Mouse (Mus musculus) spleen, adult 12 weeks (tissue): ENCODE results near the gene Idi1.
"Not testable (repeated sequence)": the region's sequence is repeated elsewhere in the genome, so short reads cannot be mapped to it uniquely, and the experiment has no call there.

ENCODE experiments used
- DNase-seq: peaks from one replicate; pipeline ENCODE4 v3.0.0; 2022; ENCODE audit warnings: low spot score

Idi1 gene

DNA sequence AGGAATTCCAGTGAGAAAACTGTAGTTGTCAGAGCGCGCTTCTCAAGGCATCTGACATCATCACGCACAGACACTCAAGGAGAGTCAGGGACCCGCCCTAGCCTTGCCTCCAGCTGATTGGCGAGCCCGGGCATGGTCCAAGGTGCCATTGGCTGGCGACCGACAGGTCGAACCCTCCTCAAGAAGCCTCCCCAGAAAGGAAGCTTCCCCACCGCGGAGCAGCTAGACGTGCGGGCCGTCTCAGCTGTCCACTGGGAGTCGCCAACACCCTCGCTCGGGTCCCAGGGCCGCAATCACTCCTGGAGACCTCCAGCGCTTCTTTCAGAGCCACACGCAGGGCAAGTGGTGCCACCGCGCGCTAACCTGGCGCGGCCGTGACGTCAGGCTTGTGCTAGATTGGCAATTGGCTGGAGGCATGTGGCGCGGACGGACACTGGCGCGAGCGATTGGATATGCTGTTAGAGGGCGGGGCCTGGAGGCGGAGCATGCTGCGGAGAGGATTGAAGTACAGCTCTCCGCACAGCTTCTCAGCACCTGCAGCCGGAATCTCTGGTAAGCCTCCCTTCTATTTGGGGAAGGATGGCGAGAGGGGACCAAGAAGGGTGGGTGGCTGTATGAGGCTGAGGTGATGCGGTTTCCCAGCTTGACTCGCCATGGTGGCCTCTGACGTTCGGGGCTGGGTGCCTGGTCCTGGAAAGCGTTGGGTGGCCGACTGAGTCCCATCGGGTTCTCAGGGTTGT, at the start of gene Idi1:
Gene Idi1 (plus strand): TSS at position 57 of the 740 bp plus-strand sequence.
- peak; percentile 98 for DNase-seq

DNA sequence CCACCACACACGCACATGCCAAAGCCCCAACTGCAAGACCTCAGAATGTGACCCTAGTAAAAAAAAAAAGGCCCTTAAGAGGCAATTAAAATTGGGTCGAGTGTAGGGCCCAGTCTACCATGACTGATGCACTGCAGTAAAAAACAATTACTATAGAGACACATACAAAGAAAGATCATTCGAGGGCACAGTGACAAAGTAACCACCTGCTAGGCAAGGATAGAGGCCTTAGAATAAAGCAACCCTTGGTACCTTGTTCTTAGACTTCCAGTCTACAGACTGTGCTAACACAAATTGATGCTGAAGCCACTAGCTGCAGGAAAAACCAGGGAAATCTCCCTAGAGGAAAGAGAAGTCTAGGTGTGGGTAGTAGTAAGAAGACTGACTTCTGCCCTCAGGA, 46.9 kb upstream of the Idi1 start:
- DNase-seq: no peak

- no peak for DNase-seq
Measured at GRCm38 (mm10) chr13:8839111-8839510, 46.2 kb upstream of the Idi1 start.

DNA sequence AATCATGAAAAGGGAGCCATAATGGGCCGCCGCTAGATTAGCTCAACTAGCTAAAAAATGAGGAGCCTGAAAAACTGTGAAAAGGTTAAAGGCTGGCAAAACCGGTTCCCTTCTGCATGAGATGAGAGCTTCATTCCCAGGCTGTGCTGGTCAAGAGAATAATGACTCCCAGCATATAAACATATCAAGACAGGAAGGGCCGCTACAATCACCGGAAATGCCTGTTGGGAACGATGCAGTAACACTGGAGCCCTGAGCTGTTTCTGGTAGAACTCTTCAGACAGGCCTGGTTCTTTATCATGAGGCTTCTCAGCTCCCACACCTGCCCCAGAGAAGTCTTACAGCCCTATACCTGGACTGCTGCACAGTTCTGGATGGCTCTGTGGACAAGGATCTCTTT, 45.4 kb upstream of the Idi1 start:
- no peak for DNase-seq

DNA sequence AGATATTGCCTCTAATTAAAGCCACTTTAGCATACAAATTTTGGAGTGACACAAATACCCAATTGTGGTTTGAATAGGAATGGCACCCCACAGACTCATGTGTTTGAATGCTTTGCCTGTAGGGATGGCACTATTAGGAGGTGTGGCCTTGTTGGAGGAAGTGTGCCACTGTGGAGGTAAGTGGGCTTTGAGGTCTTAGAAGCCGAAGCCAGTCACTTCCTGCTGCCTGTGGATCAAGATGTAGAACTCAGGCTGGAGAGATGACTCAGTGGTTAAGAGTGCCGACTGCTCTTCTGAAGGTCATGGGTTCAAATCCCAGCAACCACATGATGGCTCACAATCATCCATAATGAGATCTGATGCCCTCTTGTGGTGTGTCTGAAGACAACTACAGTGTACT, 44.4 kb upstream of the Idi1 start:
- DNase-seq: no peak

DNA sequence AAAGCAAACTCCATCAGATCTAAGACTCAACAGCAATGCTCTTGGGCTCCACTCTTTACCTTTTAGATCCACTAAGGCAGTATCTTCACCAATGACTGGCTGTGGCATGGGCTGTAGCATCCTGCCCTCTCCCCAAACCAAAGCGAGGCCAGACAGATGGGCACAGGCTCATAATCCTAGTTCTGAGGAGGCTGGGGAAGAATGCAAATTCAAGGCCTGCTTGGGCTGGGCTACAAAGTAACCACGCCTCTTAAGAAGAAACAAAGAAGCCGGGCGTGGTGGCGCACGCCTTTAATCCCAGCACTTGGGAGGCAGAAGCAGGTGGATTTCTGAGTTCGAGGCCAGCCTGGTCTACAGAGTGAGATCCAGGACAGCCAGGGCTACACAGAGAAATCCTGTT, 43.5 kb upstream of the Idi1 start:
- not testable (repeated sequence) for DNase-seq

DNA sequence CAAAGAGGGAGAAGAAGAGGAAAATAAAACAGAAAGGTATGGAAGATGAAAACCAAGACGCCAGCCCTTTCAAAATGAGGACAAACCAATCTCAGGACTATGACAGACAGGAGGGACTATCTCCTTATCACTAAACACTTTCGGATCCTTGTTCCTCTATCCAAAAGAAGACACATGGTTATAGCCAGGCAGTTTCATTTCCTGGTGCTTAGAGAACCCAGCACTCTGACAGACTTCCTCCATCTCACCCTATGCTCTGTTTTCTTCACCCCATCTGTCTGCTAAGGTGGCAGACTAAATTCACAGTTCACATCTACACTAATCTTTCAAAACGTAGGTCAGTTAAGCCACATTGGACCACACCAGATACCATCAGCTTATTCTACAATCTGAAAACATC, 43.0 kb upstream of the Idi1 start:
- DNase-seq: no peak

- no peak for DNase-seq
Measured at GRCm38 (mm10) chr13:8847702-8848101, 37.6 kb upstream of the Idi1 start.

DNA sequence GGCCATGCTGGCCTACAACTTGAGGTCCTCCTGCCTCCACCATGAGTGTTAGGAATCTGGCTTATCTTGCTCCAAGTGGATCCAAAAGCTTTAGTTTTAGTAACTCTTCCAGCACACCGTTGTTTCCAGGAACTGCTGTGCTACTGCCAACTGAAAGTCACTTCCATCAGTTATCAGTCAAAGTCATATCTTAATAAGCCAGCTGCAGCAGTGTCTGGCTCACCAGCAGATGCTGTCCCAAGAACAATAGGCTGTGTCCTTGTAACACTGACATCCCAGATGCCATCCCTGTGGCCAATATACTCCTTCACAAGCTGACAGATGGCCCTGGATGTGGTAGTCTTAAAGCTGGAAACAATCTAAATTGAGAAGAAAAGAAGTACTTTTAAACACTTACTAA, 36.0 kb upstream of the Idi1 start:
- DNase-seq: no peak

GRCm38 (mm10) chr13:8853424-8853823, 31.9 kb upstream of the Idi1 start:
- DNase-seq: no peak

DNA sequence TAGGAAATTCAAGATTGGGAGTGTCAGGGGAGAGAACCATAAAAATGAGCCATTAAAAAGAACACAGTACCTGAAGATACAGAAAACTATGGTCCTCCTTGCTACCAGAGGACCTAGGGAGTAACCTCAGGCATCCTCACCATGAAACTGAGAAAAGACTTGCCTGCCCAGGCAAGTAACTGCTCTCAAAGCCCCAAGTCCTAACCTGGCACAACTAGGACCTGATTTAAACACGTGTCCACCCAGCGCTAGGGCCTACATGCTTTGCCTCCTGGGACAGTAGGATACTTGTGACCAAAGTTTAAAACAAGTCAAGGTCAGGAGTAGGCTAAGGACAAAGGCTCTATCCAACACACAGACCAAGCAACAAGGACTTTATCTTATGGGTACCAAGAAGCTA, 30.5 kb upstream of the Idi1 start:
- no peak for DNase-seq

GRCm38 (mm10) chr13:8858453-8858852, 26.8 kb upstream of the Idi1 start:
- DNase-seq: no peak

DNA sequence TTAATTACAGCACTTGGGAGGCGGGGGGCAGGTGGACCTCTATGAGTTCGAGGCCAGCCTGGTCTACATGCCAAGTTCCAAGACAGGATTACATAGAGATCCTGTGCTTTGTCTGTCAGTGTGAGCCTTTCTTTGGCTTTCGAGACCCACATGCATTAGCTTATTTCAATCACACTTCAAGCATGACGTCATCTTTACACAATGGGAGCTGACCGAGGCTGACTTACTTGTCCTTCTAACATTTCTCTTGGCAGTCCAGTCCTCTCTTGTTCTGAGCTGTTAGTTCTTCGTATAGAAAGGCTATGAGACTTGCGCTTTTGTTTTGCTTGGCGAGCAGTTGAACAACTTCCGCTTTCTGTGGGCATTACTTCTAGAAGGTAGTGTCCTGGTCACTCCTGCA, 24.4 kb upstream of the Idi1 start:
- DNase-seq: no peak

GRCm38 (mm10) chr13:8864990-8865389, 20.3 kb upstream of the Idi1 start:
- DNase-seq: no peak

- DNase-seq: no peak
Measured at GRCm38 (mm10) chr13:8866612-8867011, 18.7 kb upstream of the Idi1 start.

- DNase-seq: no peak
Measured at GRCm38 (mm10) chr13:8869578-8870157, 15.6 kb upstream of the Idi1 start.

DNA sequence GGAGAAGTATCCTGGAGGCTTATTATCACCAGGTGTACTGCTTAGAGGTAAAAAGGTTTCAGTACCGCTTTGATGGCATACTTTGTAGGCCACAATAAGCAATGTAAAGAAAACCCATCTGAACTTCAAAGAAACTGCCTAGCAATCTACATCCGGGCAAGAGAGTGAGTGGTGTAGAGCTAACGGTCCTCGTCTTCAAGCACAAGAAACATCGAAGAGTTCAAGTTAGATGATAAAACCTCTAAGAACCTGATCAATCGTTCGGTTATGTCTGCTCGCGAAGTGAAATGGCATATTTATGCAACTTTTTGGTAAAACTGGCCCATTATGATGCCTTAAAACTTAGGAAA, 15.2 kb upstream of the Idi1 start:
- peak; percentile 14 for DNase-seq

DNA sequence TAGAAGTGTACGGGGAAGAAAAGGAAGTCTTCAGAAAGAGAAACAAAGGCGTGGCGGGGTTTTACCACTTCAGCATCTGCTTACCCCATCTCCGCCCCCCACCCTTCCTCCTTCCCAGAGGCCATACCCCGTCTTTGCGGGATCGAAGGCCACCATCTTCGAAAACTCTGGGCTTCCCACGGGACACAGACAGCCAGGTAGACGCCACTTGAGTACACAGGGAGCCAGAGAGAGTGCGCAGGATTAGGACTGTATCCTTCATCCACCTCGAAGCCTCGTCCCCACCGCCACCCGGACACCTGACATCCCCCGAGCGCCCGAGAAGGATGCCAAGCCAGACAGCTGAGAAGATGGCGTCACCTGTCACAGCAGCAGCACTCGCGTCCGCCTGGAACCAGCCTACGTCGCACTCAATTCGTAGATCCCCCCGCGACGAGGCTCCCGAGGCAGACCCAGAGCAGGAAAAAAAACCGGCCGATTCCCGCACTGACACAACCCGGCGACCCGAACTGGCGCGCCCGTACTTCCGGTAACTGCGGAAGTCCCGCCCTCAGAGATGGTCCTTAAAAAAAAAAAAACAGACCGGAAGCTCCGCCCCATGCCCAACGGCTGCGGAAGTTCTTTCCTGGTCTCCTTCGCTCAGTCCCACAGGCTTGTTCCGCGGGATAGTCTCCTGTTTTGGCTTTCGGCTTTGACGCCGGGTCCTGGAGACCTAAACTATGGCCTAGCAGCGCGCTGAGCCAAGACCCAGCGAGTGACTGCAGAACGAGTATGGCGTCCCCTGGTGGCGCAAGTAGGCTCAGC, 14.6 kb upstream of the Idi1 start:
- peak; percentile 84 for DNase-seq

GRCm38 (mm10) chr13:8871314-8871962, 13.9 kb upstream of the Idi1 start, which contains the start of gene Wdr37:
Gene Wdr37, minus strand, starts transcription at chr13:8871909.
- no peak for DNase-seq

GRCm38 (mm10) chr13:8873776-8874175, 11.5 kb upstream of the Idi1 start:
- no peak for DNase-seq

GRCm38 (mm10) chr13:8881611-8882010, 3.7 kb upstream of the Idi1 start:
- no peak for DNase-seq

DNA sequence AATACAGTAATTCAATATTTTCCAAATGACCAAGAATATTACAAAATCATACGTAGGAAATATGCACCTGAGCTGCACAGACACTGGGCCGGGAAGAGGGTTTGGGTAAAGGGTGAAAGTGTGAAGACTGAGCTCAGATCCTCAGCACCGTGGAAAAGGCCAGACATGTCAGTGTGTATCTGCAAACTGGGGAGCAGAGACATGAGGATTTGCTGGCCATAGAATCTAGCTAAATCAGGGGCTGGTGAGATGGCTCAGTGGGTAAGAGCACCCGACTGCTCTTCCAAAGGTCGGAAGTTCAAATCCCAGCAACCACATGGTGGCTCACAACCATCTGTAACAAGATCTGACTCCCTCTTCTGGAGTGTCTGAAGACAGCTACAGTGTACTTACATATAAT, 1.4 kb upstream of the Idi1 start:
- DNase-seq: not testable (repeated sequence)

GRCm38 (mm10) chr13:8886185-8886560, 872 bp downstream of the Idi1 start:
- no peak for DNase-seq
